Mouse (Mus musculus) hindbrain, embryonic 11.5 days (tissue): ENCODE measurements around the gene Tmem8b. TPM values are rescaled to one million over a fixed set of nuclear protein-coding genes. Genes with fewer than 3 reads are reported as not detected.
A peak's percentile ranks its signal among the peaks of the same experiment; 100 is the strongest.

Source experiments
- ATAC-seq: fragments of 200-750 bp; cut with Nextera tagmentation; 2 replicates; pipeline ENCODE4 v1.8.0; 2017; ENCODE audit warnings: mild to moderate bottlenecking, moderate TSS enrichment, moderate library complexity; ENCODE audit not compliant: low FRiP score
- DNase-seq: peaks from one replicate; pipeline ENCODE4 v3.0.0-alpha.2; 2015; ENCODE audit warnings: low spot score
- H3K27ac ChIP-seq: fragments of 300-500 bp; sonication (generic); 2 replicates; pipeline ENCODE4 v1.5.1; 2014; ENCODE audit warnings: mild to moderate bottlenecking, low read depth, low read length
- H3K27me3 ChIP-seq: fragments of 300-500 bp; sonication (generic); 2 replicates; pipeline ENCODE4 v1.6.1; 2014; ENCODE audit warnings: mild to moderate bottlenecking, low read length, moderate library complexity, mixed read lengths; ENCODE audit not compliant: control insufficient read depth, insufficient read depth
- H3K36me3 ChIP-seq: fragments of 300-500 bp; sonication (generic); 2 replicates; pipeline ENCODE4 v1.6.1; 2014; ENCODE audit warnings: mild to moderate bottlenecking, low read length, moderate library complexity, mixed read lengths; ENCODE audit not compliant: control insufficient read depth, insufficient read depth
- H3K4me1 ChIP-seq: fragments of 300-500 bp; sonication (generic); replicated peaks from 2 replicates; pipeline ENCODE4 v1.6.1; 2014; ENCODE audit warnings: low read length, mixed read lengths; ENCODE audit not compliant: control insufficient read depth, insufficient read depth
- H3K4me2 ChIP-seq: fragments of 300-500 bp; sonication (generic); replicated peaks from 2 replicates; pipeline ENCODE4 v1.6.1; 2014; ENCODE audit warnings: mild to moderate bottlenecking, low read depth, low read length
- H3K4me3 ChIP-seq: fragments of 300-500 bp; sonication (generic); 2 replicates; pipeline ENCODE4 v1.5.1; 2014; ENCODE audit warnings: low read depth, low read length
- H3K9ac ChIP-seq: fragments of 300-500 bp; sonication (generic); 2 replicates; pipeline ENCODE4 v1.6.1; 2014; ENCODE audit warnings: low read depth, low read length
- H3K9me3 ChIP-seq: fragments of 300-500 bp; sonication (generic); 2 replicates; pipeline ENCODE4 v1.6.1; 2016; ENCODE audit warnings: low read length; ENCODE audit not compliant: control insufficient read depth
- WGBS: fragments of 180-500 bp; shearing (Covaris S2); extraction: QIAGEN DNeasy Blood & Tissue Kit; methylation state at CpG from one replicate; pipeline ENCODE4 v1.1.7; 2014; 5-methylcytosine and 5-hydroxymethylcytosine counted together
- polyA plus RNA-seq: library from polyadenylated mRNA; unstranded; fragments of >200 nt; fragmentation: Nextera tagmentation; extraction: Ambion mirVana; gene quantifications from 2 replicates; pipeline ENCODE4 v1.2.1, GENCODE M21; 2014

Gene Tmem8b
- polyA plus RNA-seq, 1 experiment from 2014 or later = 7.2 TPM

- ATAC-seq = no peak
- H3K4me3 ChIP-seq = no peak overlapping the region
- no peaks in the 10 kb centered on the region for H3K36me3 ChIP-seq
- peak overlapping the region; percentile 88 for H3K4me2 ChIP-seq
- peaks cover 14% of the 10 kb centered on the region for H3K4me1 ChIP-seq
- H3K27ac ChIP-seq = no peak overlapping the region
- WGBS = 78% methylated on average over 8 of the region's 8 CpGs
- H3K27me3 ChIP-seq = peaks cover 4% of the 10 kb centered on the region; the same call in 1 of the 2 replicates
- peak; percentile 43 for DNase-seq
- H3K9ac ChIP-seq = no peak overlapping the region
- H3K9me3 ChIP-seq = no peaks in the 10 kb centered on the region
Observed at GRCm38 (mm10) chr4:43633296-43633695, 35.5 kb upstream of the Tmem8b start.

- 99% methylated on average over 2 of the region's 2 CpGs for WGBS
- Histone ChIP-seq H3K4me3 (no peak overlapping the region), H3K9ac (no peak overlapping the region), H3K9me3 (no peaks in the 10 kb centered on the region), H3K27me3 (peaks cover 4% of the 10 kb centered on the region; the same call in 1 of the 2 replicates), H3K4me1 (peaks cover 14% of the 10 kb centered on the region), H3K36me3 (no peaks in the 10 kb centered on the region), H3K4me2 (peak overlapping the region; percentile 88), H3K27ac (no peak overlapping the region)
- DNase-seq (no peak), ATAC-seq (no peak)
Observed at GRCm38 (mm10) chr4:43633736-43634135, 35.0 kb upstream of the Tmem8b start.

- H3K27me3 ChIP-seq = peaks cover 4% of the 10 kb centered on the region; the same call in 1 of the 2 replicates
- WGBS = 89% methylated on average over 7 of the region's 7 CpGs
- no peaks in the 10 kb centered on the region for H3K9me3 ChIP-seq
- H3K4me2 ChIP-seq = no peak overlapping the region
- H3K27ac ChIP-seq = no peak overlapping the region
- DNase-seq = no peak
- peaks cover 14% of the 10 kb centered on the region for H3K4me1 ChIP-seq
- H3K36me3 ChIP-seq = no peaks in the 10 kb centered on the region
- H3K4me3 ChIP-seq = no peak overlapping the region
- no peak for ATAC-seq
- no peak overlapping the region for H3K9ac ChIP-seq
Observed at GRCm38 (mm10) chr4:43634621-43635374, 34.0 kb upstream of the Tmem8b start.

GRCm38 (mm10) chr4:43636751-43637150 lies 32.0 kb upstream of the Tmem8b start:
- WGBS = 84% methylated on average over 6 of the region's 6 CpGs

GRCm38 (mm10) chr4:43640076-43640475 lies 28.7 kb upstream of the Tmem8b start:
- ATAC-seq (no peak), DNase-seq (no peak)
- 81% methylated on average over 9 of the region's 9 CpGs for WGBS
- no peak overlapping the region for H3K27ac ChIP-seq
- no peak overlapping the region for H3K4me2 ChIP-seq
- no peaks in the 10 kb centered on the region for H3K36me3 ChIP-seq
- no peak overlapping the region for H3K9ac ChIP-seq
- no peaks in the 10 kb centered on the region for H3K4me1 ChIP-seq
- no peak overlapping the region for H3K4me3 ChIP-seq
- H3K9me3 ChIP-seq = no peaks in the 10 kb centered on the region
- no peaks in the 10 kb centered on the region for H3K27me3 ChIP-seq

More at GRCm38 (mm10) chr4:43636751-43637150, 32.0 kb upstream of the Tmem8b start:
- Histone ChIP-seq H3K27ac (no peak overlapping the region), H3K4me2 (no peak overlapping the region), H3K4me1 (peaks cover 9% of the 10 kb centered on the region), H3K9ac (no peak overlapping the region), H3K27me3 (peaks cover 4% of the 10 kb centered on the region; the same call in 1 of the 2 replicates), H3K4me3 (no peak overlapping the region), H3K9me3 (no peaks in the 10 kb centered on the region), H3K36me3 (no peaks in the 10 kb centered on the region)
- DNase-seq (no peak), ATAC-seq (no peak)

GRCm38 (mm10) chr4:43640491-43640890 lies 28.3 kb upstream of the Tmem8b start:
- Histone ChIP-seq H3K4me3 (no peak overlapping the region), H3K4me2 (no peak overlapping the region), H3K36me3 (no peaks in the 10 kb centered on the region), H3K9ac (no peak overlapping the region), H3K9me3 (no peaks in the 10 kb centered on the region), H3K27me3 (no peaks in the 10 kb centered on the region), H3K27ac (no peak overlapping the region), H3K4me1 (no peaks in the 10 kb centered on the region)
- 90% methylated on average over 6 of the region's 6 CpGs for WGBS
- no peak for ATAC-seq
- no peak for DNase-seq

- H3K4me2 ChIP-seq = no peak overlapping the region
- WGBS = 94% methylated on average over 3 of the region's 3 CpGs
- no peak overlapping the region for H3K4me3 ChIP-seq
- H3K9me3 ChIP-seq = no peaks in the 10 kb centered on the region
- no peak overlapping the region for H3K27ac ChIP-seq
- DNase-seq = no peak
- H3K27me3 ChIP-seq = no peaks in the 10 kb centered on the region
- H3K4me1 ChIP-seq = 0 out of 2 replicates have a peak, but pooled peaks cover 3% of the 10 kb centered on the region
- ATAC-seq = no peak
- H3K9ac ChIP-seq = no peak overlapping the region
- no peaks in the 10 kb centered on the region for H3K36me3 ChIP-seq
Observed at GRCm38 (mm10) chr4:43649783-43650182, 19.0 kb upstream of the Tmem8b start.

GRCm38 (mm10) chr4:43652726-43653125 lies 16.0 kb upstream of the Tmem8b start:
- Histone ChIP-seq H3K36me3 (no peaks in the 10 kb centered on the region), H3K4me3 (0 out of 2 replicates have a peak overlapping the region, but pooled peaks have one; percentile 22), H3K4me1 (peaks cover 6% of the 10 kb centered on the region), H3K9me3 (no peaks in the 10 kb centered on the region), H3K4me2 (no peak overlapping the region; the same call in 1 of the 2 replicates), H3K27ac (no peak overlapping the region), H3K9ac (no peak overlapping the region), H3K27me3 (no peaks in the 10 kb centered on the region)
- WGBS = 95% methylated on average over 4 of the region's 4 CpGs
- DNase-seq (no peak), ATAC-seq (no peak)
